Mouse (Mus musculus) kidney, embryonic 16.5 days (tissue): ENCODE measurements around the gene Ildr2. TPM values are rescaled to one million over a fixed set of nuclear protein-coding genes. Genes with fewer than 3 reads are reported as not detected.

Experiments
- ATAC-seq: fragments of 200-750 bp; cut with Nextera tagmentation; 2 replicates; pipeline ENCODE4 v1.8.0; 2017; ENCODE audit warnings: moderate TSS enrichment; ENCODE audit not compliant: low FRiP score, low TSS enrichment
- H3K27ac ChIP-seq: fragments of 300-500 bp; sonication (generic); 2 replicates; pipeline ENCODE4 v1.5.1; 2014; ENCODE audit warnings: low read length
- H3K27me3 ChIP-seq: fragments of 300-500 bp; sonication (generic); 2 replicates; pipeline ENCODE4 v1.6.1; 2014; ENCODE audit warnings: low read length, control low read depth, mixed read lengths; ENCODE audit not compliant: insufficient read depth
- H3K36me3 ChIP-seq: fragments of 300-500 bp; sonication (generic); 2 replicates; pipeline ENCODE4 v1.6.1; 2014; ENCODE audit warnings: low read length, control low read depth, mixed read lengths; ENCODE audit not compliant: insufficient read depth
- H3K4me1 ChIP-seq: fragments of 300-500 bp; sonication (generic); 2 replicates; pipeline ENCODE4 v1.6.1; 2014; ENCODE audit warnings: low read length, control low read depth, mixed read lengths; ENCODE audit not compliant: insufficient read depth
- H3K4me2 ChIP-seq: fragments of 300-500 bp; sonication (generic); replicated peaks from 2 replicates; pipeline ENCODE4 v1.6.1; 2014; ENCODE audit warnings: low read depth, low read length
- H3K4me3 ChIP-seq: fragments of 300-500 bp; sonication (generic); 2 replicates; pipeline ENCODE4 v1.5.1; 2014; ENCODE audit warnings: mild to moderate bottlenecking, low read length
- H3K9ac ChIP-seq: fragments of 300-500 bp; sonication (generic); replicated peaks from 2 replicates; pipeline ENCODE4 v1.6.1; 2014; ENCODE audit warnings: low read length
- H3K9me3 ChIP-seq: fragments of 300-500 bp; sonication (generic); 2 replicates; pipeline ENCODE4 v1.6.1; 2016; ENCODE audit warnings: low read length, control low read depth
- WGBS: fragments of 180-500 bp; shearing (Covaris S2); extraction: QIAGEN DNeasy Blood & Tissue Kit; methylation state at CpG from one replicate; pipeline ENCODE4 v1.1.7; 2014; 5-methylcytosine and 5-hydroxymethylcytosine counted together
- polyA plus RNA-seq: library from polyadenylated mRNA; unstranded; fragments of >200 nt; fragmentation: Nextera tagmentation; extraction: Ambion mirVana; gene quantifications from 2 replicates; pipeline ENCODE4 v1.2.1, GENCODE M21; 2015

Gene Ildr2
- polyA plus RNA-seq = 1.5 and 1.6 TPM in 2 replicates

- Histone ChIP-seq H3K4me2 (peak within 1 kb of the TSS; percentile 91), H3K27ac (no peak within 1 kb of the TSS; the same call in 1 of the 2 replicates), H3K27me3 (peaks cover 49% of the 10 kb centered on the region), H3K4me1 (peaks cover 15% of the 10 kb centered on the region), H3K4me3 (peak within 1 kb of the TSS; percentile 57), H3K9ac (peak within 1 kb of the TSS; percentile 69), H3K9me3 (no peaks in the 10 kb centered on the region), H3K36me3 (no peaks in the 10 kb centered on the region)
- WGBS = under 1% methylated on average over 56 of the region's 72 CpGs
- ATAC-seq = peak; percentile 83
Measured at GRCm38 (mm10) chr1:166253898-166254894, at the start of gene Ildr2. TSS of gene Ildr2 (plus strand) at chr1:166254139.

GRCm38 (mm10) chr1:166204171-166204570, 49.8 kb upstream of the Ildr2 start:
- Histone ChIP-seq H3K4me3 (no peak overlapping the region), H3K9me3 (no peaks in the 10 kb centered on the region), H3K36me3 (no peaks in the 10 kb centered on the region), H3K4me1 (no peaks in the 10 kb centered on the region), H3K9ac (no peak overlapping the region), H3K27me3 (no peaks in the 10 kb centered on the region), H3K4me2 (no peak overlapping the region), H3K27ac (no peak overlapping the region)
- WGBS = 28% methylated on average over 5 of the region's 5 CpGs
- no peak for ATAC-seq

- 0 out of 2 replicates have a peak, but pooled peaks have one; percentile 57 for ATAC-seq
- Histone ChIP-seq H3K4me2 (no peak overlapping the region), H3K4me1 (no peaks in the 10 kb centered on the region), H3K36me3 (no peaks in the 10 kb centered on the region), H3K9ac (no peak overlapping the region), H3K27ac (no peak overlapping the region), H3K4me3 (no peak overlapping the region), H3K9me3 (no peaks in the 10 kb centered on the region), H3K27me3 (no peaks in the 10 kb centered on the region)
- WGBS = 30% methylated on average over 3 of the region's 3 CpGs
Measured at GRCm38 (mm10) chr1:166205159-166205558, 48.8 kb upstream of the Ildr2 start.

DNA sequence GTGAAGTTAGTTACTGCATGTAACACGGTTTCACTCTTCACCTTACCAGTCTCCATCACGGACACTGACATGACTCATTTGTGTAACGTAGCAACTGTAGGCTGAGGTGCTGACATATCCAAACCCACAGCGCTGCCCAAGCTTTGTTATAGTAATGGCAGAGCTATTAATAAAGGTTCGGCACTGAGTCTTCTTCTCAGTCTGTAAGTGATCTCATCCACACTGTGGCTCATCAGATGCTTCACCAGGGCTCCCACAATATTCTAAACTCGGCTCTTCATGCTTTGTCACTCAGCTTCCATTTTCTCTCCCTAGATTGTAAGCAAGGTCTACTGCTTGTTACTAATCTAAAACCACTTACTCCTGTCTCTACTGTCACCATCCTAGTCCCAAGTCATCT, 44.6 kb upstream of the Ildr2 start:
- WGBS = 87% methylated on average over 6 of the region's 6 CpGs
- ATAC-seq = no peak
- Histone ChIP-seq H3K9me3 (no peaks in the 10 kb centered on the region), H3K4me3 (no peak overlapping the region), H3K4me1 (no peaks in the 10 kb centered on the region), H3K9ac (no peak overlapping the region), H3K27me3 (no peaks in the 10 kb centered on the region), H3K36me3 (no peaks in the 10 kb centered on the region), H3K27ac (no peak overlapping the region), H3K4me2 (no peak overlapping the region)

DNA sequence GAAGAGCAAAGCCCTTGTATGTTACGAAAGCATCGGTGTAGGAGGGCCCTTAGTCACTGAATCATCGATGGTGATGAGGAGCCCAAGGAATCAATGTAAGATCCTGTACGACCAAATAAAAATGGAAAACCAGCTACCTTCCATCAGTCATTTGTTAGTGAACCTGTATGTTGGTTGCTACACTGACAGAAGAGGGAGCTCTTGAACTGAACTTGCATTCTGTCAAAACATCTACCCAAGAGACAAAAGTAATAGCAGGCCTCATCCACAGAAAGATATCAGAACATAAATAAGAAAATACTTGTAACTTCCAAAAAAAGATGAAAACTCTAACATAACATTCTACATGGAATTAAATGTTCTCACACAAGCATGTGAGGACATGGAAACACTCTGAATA, 39.8 kb upstream of the Ildr2 start:
- 85% methylated on average over 4 of the region's 4 CpGs for WGBS
- no peak overlapping the region for H3K4me3 ChIP-seq
- H3K9ac ChIP-seq = no peak overlapping the region
- no peaks in the 10 kb centered on the region for H3K4me1 ChIP-seq
- no peaks in the 10 kb centered on the region for H3K36me3 ChIP-seq
- ATAC-seq = no peak
- H3K27me3 ChIP-seq = no peaks in the 10 kb centered on the region
- no peak overlapping the region for H3K4me2 ChIP-seq
- H3K9me3 ChIP-seq = no peaks in the 10 kb centered on the region
- H3K27ac ChIP-seq = no peak overlapping the region

GRCm38 (mm10) chr1:166238315-166238969, 15.5 kb upstream of the Ildr2 start, which contains the start of gene Mael:
TSS of gene Mael (minus strand) at chr1:166238747.
- no peak for ATAC-seq
- no peak within 1 kb of the TSS for H3K9ac ChIP-seq
- 87% methylated on average over 49 of the region's 53 CpGs for WGBS
- H3K36me3 ChIP-seq = no peaks in the 10 kb centered on the region
- no peaks in the 10 kb centered on the region for H3K27me3 ChIP-seq
- no peak within 1 kb of the TSS for H3K4me3 ChIP-seq
- peaks cover 5% of the 10 kb centered on the region; the same call in 1 of the 2 replicates for H3K9me3 ChIP-seq
- H3K4me2 ChIP-seq = no peak within 1 kb of the TSS
- H3K4me1 ChIP-seq = no peaks in the 10 kb centered on the region
- no peak within 1 kb of the TSS for H3K27ac ChIP-seq

GRCm38 (mm10) chr1:166244285-166244684, 9.7 kb upstream of the Ildr2 start:
- Histone ChIP-seq H3K36me3 (no peaks in the 10 kb centered on the region), H3K9ac (no peak overlapping the region), H3K27me3 (no peaks in the 10 kb centered on the region), H3K4me3 (no peak overlapping the region), H3K9me3 (no peaks in the 10 kb centered on the region), H3K4me2 (no peak overlapping the region), H3K4me1 (no peaks in the 10 kb centered on the region), H3K27ac (no peak overlapping the region)
- ATAC-seq = no peak
- 75% methylated on average over 6 of the region's 6 CpGs for WGBS

- Histone ChIP-seq H3K9ac (no peak overlapping the region), H3K36me3 (no peaks in the 10 kb centered on the region), H3K27ac (no peak overlapping the region), H3K4me3 (peak overlapping the region; percentile 57), H3K4me1 (peaks cover 15% of the 10 kb centered on the region), H3K9me3 (no peaks in the 10 kb centered on the region), H3K27me3 (peaks cover 49% of the 10 kb centered on the region), H3K4me2 (peak overlapping the region; percentile 91)
- ATAC-seq = no peak
- 30% methylated on average over 8 of the region's 8 CpGs for WGBS
Measured at GRCm38 (mm10) chr1:166255091-166255490, 1.2 kb downstream of the Ildr2 start.

DNA sequence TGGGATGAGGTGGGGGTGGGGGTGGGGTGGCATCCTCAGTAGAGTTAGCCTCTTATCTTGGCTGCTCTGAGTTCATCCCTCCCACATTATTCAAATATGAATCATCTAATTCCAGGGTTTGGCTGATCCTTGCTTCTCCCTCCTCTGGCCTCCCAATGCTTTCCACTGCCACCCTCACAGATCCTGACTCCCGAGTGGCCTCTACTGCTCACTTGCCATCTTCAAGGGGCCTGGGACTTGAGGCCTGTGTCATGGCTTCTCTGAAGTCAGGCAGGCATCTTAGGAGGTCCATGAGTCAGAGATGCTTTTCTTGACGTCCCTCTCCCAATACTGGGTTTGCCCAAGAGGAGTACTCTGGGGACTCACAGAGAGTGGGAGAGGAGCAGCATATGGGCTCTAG, 1.7 kb downstream of the Ildr2 start:
- H3K4me3 ChIP-seq = no peak overlapping the region

More for the DNA sequence above, 1.7 kb downstream of the Ildr2 start:
- H3K36me3 ChIP-seq = no peaks in the 10 kb centered on the region
- no peaks in the 10 kb centered on the region for H3K9me3 ChIP-seq
- H3K27me3 ChIP-seq = peaks cover 49% of the 10 kb centered on the region
- H3K4me1 ChIP-seq = peaks cover 15% of the 10 kb centered on the region
- H3K4me2 ChIP-seq = no peak overlapping the region
- no peak overlapping the region for H3K27ac ChIP-seq
- ATAC-seq = no peak
- WGBS = 50% methylated on average over 2 of the region's 2 CpGs
- no peak overlapping the region for H3K9ac ChIP-seq
